Mouse (Mus musculus) thymus, postnatal 25 days (tissue): ENCODE data around the gene Dock6.
"Not testable (repeated sequence)": the region's sequence is repeated elsewhere in the genome, so short reads cannot be mapped to it uniquely, and the experiment has no call there.

Source experiments
- DNase-seq: peaks from one replicate; pipeline ENCODE4 v3.0.0; 2022

The Dock6 gene

DNA sequence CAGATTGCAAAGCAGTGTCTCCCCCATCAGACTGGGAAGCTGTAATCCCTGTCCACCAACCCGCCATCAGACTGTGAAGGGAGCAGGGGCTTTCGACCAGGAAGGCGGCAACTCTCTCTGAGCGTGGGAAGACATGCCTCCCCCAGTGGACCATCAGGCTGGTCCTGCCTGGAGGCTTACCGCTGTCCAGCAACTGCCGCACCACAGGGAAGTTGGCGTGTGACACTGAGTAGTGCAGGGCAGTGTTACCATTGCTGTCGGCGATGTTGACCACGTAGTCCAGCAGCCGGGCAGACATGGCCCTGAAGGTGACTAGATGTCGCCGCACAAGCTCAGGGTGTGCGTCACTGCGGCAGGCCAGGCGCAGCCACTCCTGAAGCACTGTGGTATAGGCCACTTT, 78.1 kb downstream of the Dock6 start:
- no peak for DNase-seq

DNA sequence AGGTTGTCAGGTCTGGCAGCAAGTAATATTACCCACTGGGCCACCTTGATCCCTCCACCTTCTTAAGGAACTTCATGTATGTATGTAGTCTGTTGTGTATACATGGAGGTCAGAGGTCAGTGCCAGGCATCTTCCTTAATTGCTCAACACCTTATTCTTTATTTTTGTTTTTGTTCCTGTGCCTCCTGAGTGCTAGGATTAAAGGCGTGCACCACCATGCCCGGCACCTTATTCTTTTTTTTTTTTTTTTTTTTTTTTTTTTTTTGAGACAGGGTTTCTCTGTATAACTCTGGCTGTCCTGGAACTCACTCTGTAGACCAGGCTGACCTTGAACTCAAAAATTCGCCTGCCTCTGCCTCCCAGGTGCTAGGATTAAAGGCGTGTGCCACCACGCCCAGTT, 79.0 kb downstream of the Dock6 start:
- DNase-seq: not testable (repeated sequence)

DNA sequence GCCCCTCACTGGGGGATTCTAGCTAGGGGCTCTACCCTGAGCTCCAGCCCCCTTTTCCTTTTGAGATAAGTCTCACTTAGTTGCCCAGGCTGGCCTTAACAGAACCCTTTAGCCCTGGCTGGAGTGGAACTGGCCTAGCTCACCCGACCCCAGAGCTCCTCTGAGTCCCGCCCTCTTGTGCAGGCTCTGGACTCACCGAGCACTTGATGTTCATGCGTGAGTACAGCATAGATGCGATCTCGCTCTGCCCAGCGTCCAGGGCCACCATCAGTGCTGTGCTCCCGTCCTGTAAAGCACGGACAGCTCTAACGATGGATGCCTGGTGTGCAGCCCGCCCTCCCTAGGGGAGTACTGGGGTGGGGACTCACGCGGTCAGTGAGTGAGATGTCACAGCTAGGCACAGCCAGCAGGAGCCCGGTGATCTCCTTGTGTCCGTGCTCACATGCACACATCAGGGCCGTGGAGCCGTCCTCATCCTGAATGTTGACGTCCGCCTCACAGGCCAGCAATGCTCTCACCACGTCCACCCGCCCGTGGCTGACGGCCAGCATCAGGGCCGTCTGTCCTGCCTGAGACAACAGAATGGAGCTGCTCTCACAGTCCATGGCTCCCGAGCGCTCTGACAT, 82.8 kb downstream of the Dock6 start:
- DNase-seq: no peak

DNA sequence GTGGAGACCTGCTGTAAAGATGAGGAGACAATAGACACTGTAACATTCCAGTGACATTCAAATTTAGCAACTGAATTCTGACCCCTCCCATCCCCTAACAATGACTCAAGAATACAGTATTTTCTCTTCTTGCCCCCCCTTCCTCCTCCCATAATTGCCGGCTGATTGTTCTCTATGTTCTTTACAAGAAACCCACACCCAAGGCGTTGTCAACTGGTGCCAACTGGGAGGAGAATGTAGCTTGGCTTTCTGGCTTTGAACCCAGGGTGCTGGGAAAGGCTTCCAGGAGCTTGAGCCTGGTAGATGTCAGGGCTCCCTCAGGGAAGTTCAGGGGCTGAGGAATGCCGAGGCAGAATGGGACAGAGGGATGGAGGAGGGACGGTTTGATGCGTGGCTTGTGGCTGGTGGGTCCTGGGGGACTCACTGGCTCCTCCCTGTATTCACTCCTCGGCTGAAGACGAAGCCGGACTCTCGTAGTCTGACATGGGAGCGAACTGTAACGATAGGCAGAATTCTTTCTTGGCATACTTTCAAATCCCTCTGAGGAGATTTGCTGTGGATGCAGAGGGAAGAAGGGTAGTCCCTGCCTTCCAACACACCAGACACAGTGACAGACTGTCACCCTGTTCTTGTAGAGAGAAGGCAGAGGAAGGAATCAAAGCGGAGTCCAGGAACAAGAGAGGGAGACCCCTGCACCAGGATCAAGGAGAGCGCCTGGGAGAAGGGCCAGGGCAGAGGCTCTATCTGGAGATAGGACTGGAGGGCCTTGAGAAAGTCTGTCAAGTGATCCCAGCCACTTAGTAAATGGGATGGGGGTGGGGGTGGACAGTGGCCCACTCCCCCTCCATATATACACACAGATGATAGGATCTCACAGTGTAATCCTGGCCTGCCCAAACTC, 83.7 kb downstream of the Dock6 start:
- no peak for DNase-seq

DNA sequence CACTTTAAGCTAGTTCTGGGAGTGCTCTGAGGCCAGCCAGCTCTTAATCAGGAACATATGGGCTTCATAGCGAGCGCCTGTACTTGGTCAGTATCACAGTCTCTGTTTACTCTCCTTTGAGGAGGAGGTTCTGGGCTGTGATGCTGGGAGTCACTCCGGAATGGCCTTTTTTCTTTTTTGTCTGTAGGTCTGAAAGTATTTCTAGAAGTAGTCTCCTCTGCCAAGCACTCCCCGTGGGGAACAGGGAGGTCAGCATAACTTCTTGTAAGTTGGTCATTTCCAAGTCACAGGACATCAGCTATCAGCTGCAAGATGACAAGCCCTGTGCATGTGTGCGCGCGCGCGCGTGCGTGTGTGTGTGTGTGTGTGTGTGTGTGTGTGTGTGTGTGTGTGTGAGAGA, 84.5 kb downstream of the Dock6 start:
- no peak for DNase-seq

DNA sequence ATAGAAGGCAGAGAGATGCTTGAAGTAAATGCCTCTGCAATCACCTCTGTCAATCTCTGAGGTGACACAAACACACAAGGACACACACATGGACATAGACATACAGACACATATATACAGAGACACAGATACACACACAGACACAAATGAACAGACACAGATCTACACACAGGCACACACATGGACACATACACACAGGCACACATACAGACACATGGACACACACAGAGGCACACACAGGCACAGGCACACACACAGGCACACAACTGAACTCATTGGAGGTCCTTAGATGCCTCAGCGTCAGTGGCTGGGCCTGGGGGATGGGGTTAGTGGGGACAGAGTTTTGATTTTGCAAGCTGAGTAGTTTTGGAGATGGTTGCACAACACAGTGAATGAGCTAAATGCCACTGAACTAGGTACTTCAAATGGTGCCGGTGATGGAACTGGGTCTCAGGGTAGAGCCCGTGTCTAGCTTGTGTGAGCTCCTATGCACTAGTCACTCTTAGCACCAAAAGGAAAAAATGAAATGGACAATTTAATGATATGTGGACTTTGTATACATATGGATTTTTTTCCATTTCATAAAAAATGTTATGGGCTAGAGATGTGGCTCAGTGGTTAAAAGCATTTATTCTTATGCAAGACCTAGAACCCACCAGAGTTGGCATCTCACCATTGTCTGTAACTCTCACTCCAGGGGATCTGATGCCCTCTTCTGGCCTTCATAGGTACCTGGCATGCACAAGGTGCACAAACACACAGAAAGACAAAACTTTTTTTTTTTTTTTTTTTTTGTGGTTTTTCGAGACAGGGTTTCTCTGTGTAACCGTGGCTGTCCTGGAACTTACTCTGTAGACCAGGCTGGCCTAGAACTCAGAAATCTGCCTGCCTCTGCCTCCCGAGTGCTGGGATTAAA, 88.1 kb downstream of the Dock6 start:
- DNase-seq: no peak

DNA sequence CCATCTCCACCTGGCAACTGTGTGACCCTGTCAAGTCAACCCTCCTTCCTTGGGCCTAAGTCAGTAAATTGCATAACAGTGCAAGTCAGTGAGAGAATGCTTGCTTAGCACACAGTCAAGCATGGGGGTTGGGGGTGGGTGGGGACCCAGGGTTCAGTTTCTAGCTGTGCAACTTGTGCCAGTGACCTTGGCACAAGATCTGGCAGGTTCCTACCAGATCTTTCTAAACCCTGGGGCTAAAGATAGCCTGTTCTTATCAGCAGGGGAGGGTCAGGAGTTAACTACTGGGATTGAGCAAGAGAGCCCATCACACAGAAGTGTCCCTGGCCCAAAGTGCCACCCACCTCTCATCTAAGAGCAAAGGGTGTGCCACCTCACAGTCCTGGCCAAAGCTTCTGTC, 90.3 kb downstream of the Dock6 start:
- no peak for DNase-seq

DNA sequence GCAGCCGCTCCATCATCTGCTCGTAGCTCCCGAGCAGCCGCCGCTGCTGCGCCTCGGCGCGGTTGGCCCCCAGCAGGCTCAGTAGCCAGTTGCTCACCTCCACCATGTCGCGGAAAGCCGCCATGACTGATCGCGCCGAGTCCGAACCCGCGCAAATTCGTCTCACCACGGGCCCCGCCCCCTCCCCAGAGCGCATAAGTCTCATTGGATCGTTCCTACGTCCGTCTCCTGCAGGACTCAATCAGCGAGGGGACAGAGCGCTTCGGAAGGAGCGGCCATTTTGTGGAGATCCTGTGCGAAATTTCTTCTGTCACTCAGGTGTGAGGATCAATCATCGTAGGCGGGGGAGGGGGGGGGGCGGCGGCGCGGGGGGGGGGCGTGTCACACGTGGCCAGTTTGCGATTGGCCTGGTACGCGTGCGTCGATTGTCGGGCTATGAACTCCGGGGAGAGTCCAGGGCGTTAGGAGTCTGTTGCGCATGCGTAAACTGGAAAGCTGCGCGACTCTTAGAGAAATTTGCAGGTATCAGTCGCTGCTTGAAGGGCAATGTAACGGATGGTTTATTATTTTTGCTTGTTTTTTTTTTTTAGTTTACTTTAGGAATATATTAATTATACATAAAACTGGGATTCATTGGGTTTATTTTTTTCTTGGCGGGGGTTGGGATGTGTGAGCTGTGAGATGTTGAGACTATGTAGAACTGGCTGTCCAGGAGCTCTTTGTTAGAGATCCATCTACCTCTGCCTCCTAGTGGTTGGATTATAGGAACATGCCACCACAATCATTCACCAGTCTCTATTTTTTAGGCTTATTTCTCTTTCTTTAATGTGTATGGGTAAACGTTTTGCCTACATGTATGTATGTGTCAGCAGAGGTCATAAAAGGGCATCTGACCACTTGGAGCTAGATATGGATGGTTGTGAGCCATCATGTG, 92.0 kb downstream of the Dock6 start, which contains the start of gene Spc24:
Gene Spc24 (minus strand): TSS at position 149 of the 934 bp plus-strand sequence.
- DNase-seq: peak; percentile 95

DNA sequence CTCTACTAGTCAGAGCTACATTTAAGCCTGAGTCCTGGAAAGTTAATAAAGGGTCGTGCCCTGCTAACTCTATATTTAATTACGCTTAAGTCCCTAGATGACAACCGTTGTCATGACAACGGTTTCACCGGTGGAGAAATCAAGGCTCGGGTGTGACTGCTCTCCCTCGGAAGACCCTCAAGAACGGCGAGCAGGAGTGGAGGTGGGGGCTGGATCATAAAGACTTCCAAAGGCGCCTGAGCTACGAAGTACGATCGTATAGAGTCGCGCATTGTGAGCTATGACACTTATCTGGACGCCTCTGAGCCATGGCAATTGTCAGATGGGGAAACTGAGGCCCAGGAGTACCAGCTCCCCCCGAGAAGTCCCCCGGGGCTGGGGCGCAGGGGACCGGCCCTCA, 92.7 kb downstream of the Dock6 start:
- DNase-seq: no peak

DNA sequence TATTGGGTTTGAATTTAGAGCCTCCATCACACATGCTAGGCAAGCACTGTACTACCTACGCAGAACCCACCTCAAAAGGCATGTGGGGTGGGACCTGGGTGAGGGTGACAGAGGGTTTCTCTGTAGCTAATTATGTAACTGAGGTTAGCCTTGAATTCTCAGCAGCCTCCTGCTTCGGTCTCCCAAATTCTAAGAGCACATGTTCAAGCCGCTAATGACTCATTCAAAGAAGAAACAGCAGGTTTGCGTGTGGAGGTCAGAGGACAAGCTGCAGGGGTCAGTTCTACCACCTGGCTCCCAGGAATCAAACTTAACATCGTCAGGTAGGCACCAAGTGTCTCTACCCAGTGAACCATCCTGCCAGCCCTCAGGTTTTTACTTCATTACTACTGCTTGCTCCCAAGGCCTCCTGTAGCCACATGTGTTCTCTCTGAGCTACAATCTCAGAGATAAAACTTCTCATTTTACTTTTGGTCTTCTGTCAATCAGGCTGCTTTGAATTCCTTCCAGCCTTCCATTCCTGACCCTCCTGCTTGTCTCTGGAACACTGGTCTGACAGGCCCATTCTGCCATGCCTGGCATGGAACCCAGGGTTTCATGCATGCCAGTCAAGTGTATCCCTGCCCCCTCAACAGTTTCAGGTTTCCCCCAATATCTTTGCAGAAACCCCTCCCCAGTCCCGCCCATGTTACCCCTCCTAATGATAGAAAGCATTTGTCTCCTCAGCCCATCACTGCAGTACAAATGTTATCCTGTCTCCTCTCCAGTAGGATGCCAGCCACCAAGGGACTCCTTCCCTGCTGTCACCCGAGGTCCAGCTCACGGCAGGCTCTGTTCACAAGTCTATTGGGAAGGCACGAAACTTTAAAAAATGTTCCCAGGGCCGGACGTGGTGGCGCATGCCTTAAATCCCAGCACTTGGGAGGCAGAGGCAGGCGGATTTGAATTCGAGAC, 93.6 kb downstream of the Dock6 start:
- DNase-seq: peak; percentile 9

DNA sequence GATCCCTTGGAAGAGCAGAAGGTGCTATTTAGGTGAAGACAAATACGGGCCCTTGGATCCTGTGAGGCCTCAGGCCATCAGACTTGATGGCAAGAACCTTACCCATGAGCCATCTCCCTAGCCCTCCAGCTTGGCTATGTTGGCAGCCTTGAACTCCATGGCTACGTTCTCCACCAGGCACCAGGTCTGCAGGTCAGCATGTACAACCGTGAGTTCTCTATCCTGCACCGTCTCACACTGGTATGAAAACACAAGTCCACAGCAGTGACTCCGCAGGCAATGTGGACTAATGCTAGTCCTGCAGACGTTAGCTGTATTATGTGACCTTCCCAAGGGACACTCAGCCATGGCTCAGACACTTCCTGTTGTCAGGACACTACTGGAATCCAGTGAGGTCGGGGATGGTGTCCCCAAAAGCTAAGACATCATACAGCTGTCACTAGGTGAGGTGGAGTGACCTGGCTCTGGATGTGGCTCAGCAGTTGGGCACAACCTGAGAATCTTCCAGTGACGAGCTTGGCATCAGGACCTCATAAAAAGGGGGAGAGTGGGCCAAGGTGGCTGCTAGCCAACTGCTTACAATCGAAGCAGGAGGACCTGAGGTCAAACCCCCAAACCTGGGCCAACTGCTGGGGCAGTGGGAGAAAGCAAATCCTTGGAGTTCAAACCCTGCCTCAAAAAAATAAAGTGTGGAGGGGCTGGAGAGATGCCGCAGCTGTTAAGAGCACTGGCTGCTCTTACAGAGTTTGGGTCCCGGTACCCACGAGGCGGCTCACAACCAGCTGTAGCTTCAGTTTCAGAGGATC, 97.7 kb downstream of the Dock6 start:
- DNase-seq: no peak

DNA sequence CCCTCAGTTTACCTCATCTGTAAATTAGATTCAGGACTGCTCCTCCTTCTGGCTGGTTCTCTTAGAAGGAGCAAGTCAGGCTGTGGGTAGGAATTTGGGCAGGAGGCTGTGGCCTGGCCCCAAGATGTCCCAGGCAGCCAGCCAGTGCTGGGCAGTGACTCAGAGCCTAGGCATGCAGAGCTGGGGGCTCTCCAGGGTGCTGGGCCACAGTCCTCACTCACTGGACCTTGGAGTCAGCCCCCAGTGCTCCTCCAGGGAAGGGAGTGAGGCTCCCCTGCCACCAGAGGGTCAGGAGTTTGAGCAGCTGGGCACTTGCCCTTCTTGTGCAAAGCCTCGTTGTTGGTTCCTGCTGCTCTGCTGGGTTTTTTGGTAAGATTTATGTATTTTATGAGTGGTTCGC, 98.4 kb downstream of the Dock6 start:
- DNase-seq: no peak

DNA sequence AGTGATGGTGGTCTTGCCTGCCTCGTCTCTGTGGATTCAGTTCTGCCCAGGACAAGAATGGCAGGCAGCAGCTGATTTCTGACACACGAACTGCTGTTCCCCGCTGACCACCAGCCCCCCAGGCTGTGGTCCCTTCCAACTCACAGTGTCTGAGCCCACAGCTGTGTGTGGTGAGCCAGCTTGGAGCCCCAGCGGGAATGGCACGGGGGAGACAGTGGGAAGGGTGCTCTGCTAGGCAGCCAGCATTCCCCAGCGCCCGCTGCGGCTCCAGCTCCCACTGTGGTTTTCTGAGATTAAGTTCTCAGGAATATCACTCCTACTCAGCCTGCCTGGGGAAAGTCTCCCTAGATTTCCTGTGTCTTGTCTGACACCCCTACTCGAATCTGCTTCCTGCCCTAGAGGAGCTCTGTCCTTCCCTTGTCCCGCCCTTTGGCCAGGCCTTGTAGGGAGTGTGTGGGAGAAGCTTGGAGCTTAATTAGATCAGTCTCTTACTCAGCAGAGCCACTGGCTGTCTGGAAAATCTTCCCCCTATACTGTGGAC, 100.1 kb downstream of the Dock6 start:
- no peak for DNase-seq

DNA sequence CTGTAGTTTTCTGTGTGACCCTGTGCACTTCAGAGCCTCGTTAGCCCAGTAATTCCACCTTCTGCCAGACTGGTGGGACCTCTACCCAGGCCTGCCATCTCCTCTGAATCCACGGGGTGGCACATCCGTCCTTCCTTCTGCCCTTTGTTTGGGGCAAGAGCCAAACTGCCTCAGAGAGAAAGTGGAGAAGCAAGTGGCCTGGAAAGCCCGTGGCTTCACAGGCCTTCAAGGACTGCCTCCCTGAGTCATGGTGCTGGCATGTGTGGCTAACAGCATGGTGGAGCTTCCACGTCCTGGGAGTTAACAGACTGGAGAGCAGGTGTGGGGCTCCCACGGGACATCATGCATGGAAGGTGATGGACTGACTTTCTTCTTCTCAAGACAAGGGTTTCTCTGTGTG, 101.1 kb downstream of the Dock6 start:
- DNase-seq: no peak

DNA sequence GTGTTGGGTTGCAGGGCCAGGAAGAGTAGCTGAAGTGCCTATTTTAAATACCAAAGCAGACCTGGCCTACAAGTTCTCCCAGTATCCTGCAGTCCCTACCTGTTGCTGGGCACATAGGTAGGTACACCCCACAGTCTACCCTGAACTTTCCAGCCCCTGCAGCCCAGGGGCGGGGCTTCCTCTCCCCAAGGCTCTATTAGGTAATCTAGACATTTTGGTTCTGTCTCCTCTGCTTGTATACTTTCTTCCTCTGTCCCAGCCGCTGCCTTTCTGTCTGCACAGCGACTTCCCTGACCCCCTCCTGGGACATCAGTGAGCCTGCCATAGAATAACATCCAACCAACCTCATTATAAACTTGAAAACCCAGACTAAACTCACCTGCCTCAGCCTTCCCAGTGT, 102.1 kb downstream of the Dock6 start:
- DNase-seq: no peak
